Comparison of ENCODE assay signal across 8 mouse cellular contexts in the genomic region with DNA sequence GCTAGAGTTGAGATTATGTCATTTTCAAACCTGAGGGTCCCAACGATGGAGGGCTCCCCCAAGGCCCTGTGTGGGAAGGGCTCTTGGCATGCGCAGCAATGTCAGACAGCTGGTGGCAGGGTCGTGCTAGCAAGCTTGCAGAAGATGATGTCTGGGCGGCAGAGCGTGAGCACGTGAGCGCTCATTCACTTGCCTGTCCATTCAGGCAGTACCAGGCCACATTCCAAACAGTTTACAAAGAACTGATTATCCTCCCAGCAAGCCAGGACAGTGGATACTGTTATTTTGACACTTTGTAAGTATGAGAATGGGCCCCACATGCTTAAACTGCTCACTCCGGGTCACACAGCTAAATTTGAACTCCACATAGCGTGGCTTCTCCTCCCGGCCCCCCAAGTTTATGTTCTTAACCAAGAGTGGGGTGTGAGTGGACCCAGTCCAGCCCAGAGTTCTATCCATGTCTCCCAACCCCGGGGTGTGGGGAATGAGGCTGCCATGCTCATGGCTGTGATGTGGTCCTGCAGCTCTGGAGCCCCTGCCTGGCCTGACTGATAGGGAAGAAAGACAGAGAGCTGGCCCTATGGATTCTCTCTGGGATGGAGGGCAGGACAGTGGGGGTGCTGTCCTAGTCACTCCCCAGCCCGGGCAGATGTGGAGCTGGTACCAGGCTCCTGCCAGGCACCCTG. TPM values are rescaled to one million over a fixed set of nuclear protein-coding genes. Genes with fewer than 3 reads are reported as not detected.
DNase-seq lines count a peak whose midpoint lies in the region; ATAC-seq and TF ChIP-seq lines count a peak whose summit lies in the region.

No protein-coding gene starts in this region.

- no peak for TF ChIP-seq CTCF in brain, embryonic 14.5 days (IDR thresholded peaks at IDR 0.05; ENCODE audit: borderline replicate concordance, extremely low read depth, insufficient read depth, insufficient read length)
- TF ChIP-seq CTCF in heart, postnatal 0 days (IDR thresholded peaks at IDR 0.05; ENCODE audit: low read depth) = no peak

- TF ChIP-seq EP300 in heart, postnatal 0 days (IDR thresholded peaks at IDR 0.05; ENCODE audit: low read depth) = no peak

- no peak for ATAC-seq in kidney, embryonic 15.5 days (replicated peaks; ENCODE audit: low FRiP score)
- peak; percentile 66 for ATAC-seq in heart, postnatal 0 days (ENCODE audit: insufficient read depth, low read depth)
- ATAC-seq in midbrain, embryonic 11.5 days (ENCODE audit: low FRiP score) = peak; percentile 56

- H3K9ac ChIP-seq in kidney, embryonic 15.5 days = 0 out of 2 replicates have a peak overlapping the region, but pooled peaks have one; percentile 17
- H3K9ac ChIP-seq in heart, postnatal 0 days (replicated peaks; ENCODE audit: low read depth, low read length) = no peak overlapping the region
- H3K9ac ChIP-seq in midbrain, embryonic 11.5 days (ENCODE audit: low read length) = peak overlapping the region; percentile 4; the same call in 1 of the 2 replicates

- H3K27me3 ChIP-seq in kidney, embryonic 15.5 days = no peaks in the 10 kb centered on the region
- no peaks in the 10 kb centered on the region for H3K27me3 ChIP-seq in heart, postnatal 0 days (ENCODE audit: control insufficient read depth, insufficient read depth, low read length)
- no peaks in the 10 kb centered on the region for H3K27me3 ChIP-seq in midbrain, embryonic 11.5 days (ENCODE audit: control insufficient read depth, insufficient read depth, low read length)

- no peaks in the 10 kb centered on the region for H3K9me3 ChIP-seq in kidney, embryonic 15.5 days (replicated peaks)
- no peaks in the 10 kb centered on the region for H3K9me3 ChIP-seq in heart, postnatal 0 days (replicated peaks; ENCODE audit: control insufficient read depth, low read length)
- no peaks in the 10 kb centered on the region for H3K9me3 ChIP-seq in midbrain, embryonic 11.5 days (ENCODE audit: control insufficient read depth, low read length)

- no peak overlapping the region for H3K4me3 ChIP-seq in kidney, embryonic 15.5 days (replicated peaks)
- no peak overlapping the region for H3K4me3 ChIP-seq in heart, postnatal 0 days (ENCODE audit: low read depth, low read length)
- no peak overlapping the region for H3K4me3 ChIP-seq in midbrain, embryonic 11.5 days (ENCODE audit: low read depth, low read length)

- DNase-seq in kidney, postnatal 10 days = no peak
- peak; percentile 92 for DNase-seq in brain, embryonic 14.5 days (ENCODE audit: low read depth)
- no peak for DNase-seq in heart, postnatal 0 days (ENCODE audit: low spot score)
- DNase-seq in midbrain, embryonic 11.5 days (ENCODE audit: low spot score, missing footprints) = no peak
- DNase-seq in urinary bladder, postnatal 14 days (ENCODE audit: low spot score) = no peak
- DNase-seq in adrenal gland, adult 18-20 months (ENCODE audit: low spot score in 2 of 2) = no peak
- DNase-seq in lung, adult 18-20 months = no peak

- no peaks in the 10 kb centered on the region for H3K36me3 ChIP-seq in kidney, embryonic 15.5 days
- H3K36me3 ChIP-seq in heart, postnatal 0 days (replicated peaks; ENCODE audit: control insufficient read depth, insufficient read depth, low read length) = no peaks in the 10 kb centered on the region
- H3K36me3 ChIP-seq in midbrain, embryonic 11.5 days (ENCODE audit: control insufficient read depth, insufficient read depth, low read length) = no peaks in the 10 kb centered on the region

- WGBS in kidney, embryonic 15.5 days = 42% methylated on average over 12 of the region's 12 CpGs
- WGBS in heart, postnatal 0 days = 17% methylated on average over 12 of the region's 12 CpGs
- 27% methylated on average over 12 of the region's 12 CpGs for WGBS in midbrain, embryonic 11.5 days

- peak overlapping the region; percentile 81 for H3K27ac ChIP-seq in kidney, embryonic 15.5 days
- H3K27ac ChIP-seq in heart, postnatal 0 days (ENCODE audit: low read depth) = peak overlapping the region; percentile 61
- peak overlapping the region; percentile 36; the same call in 1 of the 2 replicates for H3K27ac ChIP-seq in midbrain, embryonic 11.5 days (ENCODE audit: low read depth, low read length)

- peaks cover 61% of the 10 kb centered on the region for H3K4me1 ChIP-seq in kidney, embryonic 15.5 days
- peaks cover 11% of the 10 kb centered on the region for H3K4me1 ChIP-seq in heart, postnatal 0 days (ENCODE audit: control insufficient read depth, insufficient read depth)
- H3K4me1 ChIP-seq in midbrain, embryonic 11.5 days (ENCODE audit: control insufficient read depth, insufficient read depth, low read length) = peaks cover 33% of the 10 kb centered on the region

- no peak for TF ChIP-seq POLR2A in brain, embryonic 14.5 days (IDR thresholded peaks at IDR 0.05; ENCODE audit: borderline replicate concordance, extremely low read depth, insufficient read depth, insufficient read length, poor library complexity, severe bottlenecking)

- H3K4me2 ChIP-seq in kidney, embryonic 15.5 days = no peak overlapping the region
- H3K4me2 ChIP-seq in heart, postnatal 0 days (ENCODE audit: low read depth, low read length) = no peak overlapping the region
- H3K4me2 ChIP-seq in midbrain, embryonic 11.5 days = no peak overlapping the region

RNA-seq across cellular contexts. Expression of gene Ece1, which starts 34.7 kb away (rescaled TPM):
- polyA plus RNA-seq in kidney, embryonic 15.5 days (2015; fragmentation: Nextera tagmentation; extraction: Ambion mirVana) = 53.7 and 58.5 TPM in 2 replicates
- 6.5 and 15.8 TPM in 2 replicates for polyA plus RNA-seq in brain, embryonic 14.5 days (2012; rRNA removed)
- 140 and 238 TPM in 2 replicates for total RNA-seq in heart, postnatal 0 days (2014; rRNA removed; ENCODE audit: low replicate concordance)
- 35.4 and 35.7 TPM in 2 replicates for polyA plus RNA-seq in heart, postnatal 0 days (2015; fragmentation: Nextera tagmentation; extraction: Ambion mirVana)
- polyA plus RNA-seq in midbrain, embryonic 11.5 days (2014; fragmentation: Nextera tagmentation; extraction: Ambion mirVana) = 26.6 and 27.5 TPM in 2 replicates
- total RNA-seq in adrenal gland, adult 18-20 months (2021) = 100 to 1,000 TPM; 210 to 273 TPM
